Mouse (Mus musculus) E14TG2a.4 (cell line): ENCODE measurements around the gene Tmprss13.

Experiments
- H3K27me3 ChIP-seq: 2 replicates; pipeline ENCODE4 v1.6.1; 2014; ENCODE audit warnings: low read length, control low read depth; ENCODE audit not compliant: insufficient read depth
- H3K36me3 ChIP-seq: 2 replicates; pipeline ENCODE4 v1.6.1; 2014; ENCODE audit warnings: low read length, control low read depth; ENCODE audit not compliant: insufficient read depth
- H3K4me1 ChIP-seq: replicated peaks from 2 replicates; pipeline ENCODE4 v1.6.1; 2014; ENCODE audit warnings: low read depth, low read length, control low read depth
- H3K4me3 ChIP-seq: replicated peaks from 2 replicates; pipeline ENCODE4 v1.5.1; 2014; ENCODE audit warnings: mild to moderate bottlenecking, low read length
- H3K9me3 ChIP-seq: 2 replicates; pipeline ENCODE4 v1.6.1; 2014; ENCODE audit warnings: low read length, control low read depth
- CTCF ChIP-seq: conservative IDR thresholded peaks from 2 replicates; pipeline ENCODE4 v1.5.1; 2014; ENCODE audit warnings: low read length
- NANOG ChIP-seq: IDR thresholded peaks from 2 replicates; pipeline ENCODE4 v1.6.1; 2014; ENCODE audit warnings: borderline replicate concordance, low read length, mixed read lengths
- POU5F1 ChIP-seq: IDR thresholded peaks from 2 replicates; pipeline ENCODE4 v1.6.1; 2014; ENCODE audit warnings: low read length, borderline replicate concordance

Gene Tmprss13

DNA sequence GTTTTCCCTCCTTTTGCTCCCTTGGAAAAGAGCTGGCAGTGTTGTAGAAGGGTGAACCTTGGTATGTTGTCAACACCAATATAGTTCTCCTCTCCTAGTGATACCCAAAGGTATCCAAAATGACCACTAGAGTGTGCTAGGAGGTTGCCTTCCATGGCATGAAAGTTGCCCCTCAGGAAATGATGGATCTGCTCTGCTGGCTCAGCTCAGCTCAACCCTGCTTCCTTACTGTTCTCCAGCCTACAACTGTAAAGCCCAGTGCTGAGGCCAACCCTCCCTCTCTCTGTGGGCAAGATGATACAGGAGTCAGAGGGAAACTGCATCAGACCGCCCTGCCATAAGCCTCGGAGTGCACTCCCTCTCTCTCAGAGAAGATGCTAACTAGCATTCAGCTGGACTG lies 26.6 kb downstream of the Tmprss13 start:
- no peak for TF ChIP-seq NANOG
- peak; percentile 40 for TF ChIP-seq CTCF
- no peaks in the 10 kb centered on the region for H3K36me3 ChIP-seq
- no peaks in the 10 kb centered on the region for H3K27me3 ChIP-seq
- 0 out of 2 replicates have a peak overlapping the region, but pooled peaks have one; percentile 13 for H3K4me3 ChIP-seq
- H3K4me1 ChIP-seq, result peaks cover 58% of the 10 kb centered on the region
- peaks cover 2% of the 10 kb centered on the region for H3K9me3 ChIP-seq

- Histone ChIP-seq H3K4me3 (no peak overlapping the region), H3K27me3 (no peaks in the 10 kb centered on the region), H3K9me3 (peaks cover 9% of the 10 kb centered on the region), H3K36me3 (no peaks in the 10 kb centered on the region), H3K4me1 (peaks cover 66% of the 10 kb centered on the region)
- no peak for TF ChIP-seq NANOG
- TF ChIP-seq CTCF, result no peak
- no peak for TF ChIP-seq POU5F1
These were observed 27.4 kb downstream of the Tmprss13 start for GRCm38 (mm10) chr9:45346276-45346675.

- Histone ChIP-seq H3K9me3 (peaks cover 29% of the 10 kb centered on the region), H3K27me3 (no peaks in the 10 kb centered on the region), H3K4me1 (peaks cover 72% of the 10 kb centered on the region), H3K36me3 (peaks cover 7% of the 10 kb centered on the region; the same call in 1 of the 2 replicates), H3K4me3 (peak overlapping the region; percentile 48; the same call in 1 of the 2 replicates)
- TF ChIP-seq POU5F1 (no peak), CTCF (no peak), NANOG (no peak)
These were observed 29.7 kb downstream of the Tmprss13 start for GRCm38 (mm10) chr9:45348560-45348959.

GRCm38 (mm10) chr9:45349181-45349580 lies 30.3 kb downstream of the Tmprss13 start:
- H3K36me3 ChIP-seq, result peaks cover 7% of the 10 kb centered on the region; the same call in 1 of the 2 replicates
- peaks cover 72% of the 10 kb centered on the region for H3K4me1 ChIP-seq
- peaks cover 34% of the 10 kb centered on the region for H3K9me3 ChIP-seq
- TF ChIP-seq NANOG (peak; percentile 98), POU5F1 (no peak)
- no peaks in the 10 kb centered on the region for H3K27me3 ChIP-seq
- 0 out of 2 replicates have a peak overlapping the region, but pooled peaks have one; percentile 48 for H3K4me3 ChIP-seq

- Histone ChIP-seq H3K9me3 (peaks cover 37% of the 10 kb centered on the region), H3K4me1 (peaks cover 65% of the 10 kb centered on the region), H3K4me3 (no peak overlapping the region), H3K36me3 (peaks cover 7% of the 10 kb centered on the region; the same call in 1 of the 2 replicates), H3K27me3 (no peaks in the 10 kb centered on the region)
- TF ChIP-seq POU5F1 (no peak), NANOG (peak; percentile 96)
These were observed 31.0 kb downstream of the Tmprss13 start for GRCm38 (mm10) chr9:45349851-45350250.

DNA sequence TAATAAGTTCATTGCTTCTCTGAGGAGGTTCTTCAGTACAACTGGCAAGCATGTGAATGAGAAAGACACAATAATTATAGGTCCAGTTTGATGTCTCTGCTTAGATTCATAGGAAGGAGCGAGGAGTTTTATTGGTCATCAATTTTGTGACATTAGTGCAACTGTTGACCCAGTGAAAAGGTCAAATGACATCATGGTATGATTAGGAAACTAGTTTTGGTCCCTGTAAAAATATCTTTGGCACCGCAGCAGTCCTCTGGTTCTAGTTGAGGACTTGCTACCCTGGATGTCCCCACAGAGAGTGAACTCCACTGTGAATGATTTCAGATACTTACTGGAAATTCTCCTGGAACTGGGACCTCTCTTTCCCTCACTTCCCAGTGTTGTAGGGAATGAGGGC lies 36.3 kb downstream of the Tmprss13 start:
- no peaks in the 10 kb centered on the region for H3K27me3 ChIP-seq
- peaks cover 67% of the 10 kb centered on the region for H3K9me3 ChIP-seq
- H3K36me3 ChIP-seq, result peaks cover 7% of the 10 kb centered on the region; the same call in 1 of the 2 replicates
- H3K4me1 ChIP-seq, result peaks cover 40% of the 10 kb centered on the region
- no peak overlapping the region for H3K4me3 ChIP-seq
- no peak for TF ChIP-seq CTCF
- TF ChIP-seq NANOG, result no peak
- no peak for TF ChIP-seq POU5F1

- no peaks in the 10 kb centered on the region for H3K27me3 ChIP-seq
- peaks cover 54% of the 10 kb centered on the region for H3K4me1 ChIP-seq
- no peak for TF ChIP-seq NANOG
- no peak for TF ChIP-seq POU5F1
- TF ChIP-seq CTCF, result no peak
These were observed 39.5 kb downstream of the Tmprss13 start for GRCm38 (mm10) chr9:45358356-45358755.

DNA sequence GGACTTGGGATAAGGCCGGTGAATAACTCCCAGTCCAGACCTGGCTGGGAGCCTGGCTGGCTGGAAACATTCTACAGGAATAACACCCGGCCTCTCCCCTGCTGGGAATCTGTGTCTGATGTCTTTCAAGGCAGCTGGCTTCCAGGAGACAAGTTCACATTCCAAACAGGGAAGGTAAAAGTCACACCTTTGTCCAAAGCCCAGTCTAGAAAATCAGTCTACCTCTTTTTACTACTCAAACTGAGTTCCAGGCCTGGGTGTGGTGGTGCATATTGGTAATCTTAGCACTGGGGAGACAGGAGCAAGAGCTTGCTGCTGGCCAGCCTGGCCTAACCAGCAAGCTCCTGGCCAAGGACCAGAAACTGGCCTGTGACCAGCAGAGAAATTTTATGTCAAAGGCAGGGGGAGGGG lies 43.2 kb downstream of the Tmprss13 start:
- Histone ChIP-seq H3K27me3 (no peaks in the 10 kb centered on the region), H3K4me3 (0 out of 2 replicates have a peak overlapping the region, but pooled peaks have one; percentile 32), H3K9me3 (peaks cover 9% of the 10 kb centered on the region), H3K4me1 (peaks cover 83% of the 10 kb centered on the region), H3K36me3 (no peaks in the 10 kb centered on the region)
- TF ChIP-seq NANOG (no peak), POU5F1 (no peak), CTCF (no peak)

More at GRCm38 (mm10) chr9:45358356-45358755, 39.5 kb downstream of the Tmprss13 start:
- no peak overlapping the region for H3K4me3 ChIP-seq
- H3K9me3 ChIP-seq, result peaks cover 39% of the 10 kb centered on the region
- H3K36me3 ChIP-seq, result no peaks in the 10 kb centered on the region

DNA sequence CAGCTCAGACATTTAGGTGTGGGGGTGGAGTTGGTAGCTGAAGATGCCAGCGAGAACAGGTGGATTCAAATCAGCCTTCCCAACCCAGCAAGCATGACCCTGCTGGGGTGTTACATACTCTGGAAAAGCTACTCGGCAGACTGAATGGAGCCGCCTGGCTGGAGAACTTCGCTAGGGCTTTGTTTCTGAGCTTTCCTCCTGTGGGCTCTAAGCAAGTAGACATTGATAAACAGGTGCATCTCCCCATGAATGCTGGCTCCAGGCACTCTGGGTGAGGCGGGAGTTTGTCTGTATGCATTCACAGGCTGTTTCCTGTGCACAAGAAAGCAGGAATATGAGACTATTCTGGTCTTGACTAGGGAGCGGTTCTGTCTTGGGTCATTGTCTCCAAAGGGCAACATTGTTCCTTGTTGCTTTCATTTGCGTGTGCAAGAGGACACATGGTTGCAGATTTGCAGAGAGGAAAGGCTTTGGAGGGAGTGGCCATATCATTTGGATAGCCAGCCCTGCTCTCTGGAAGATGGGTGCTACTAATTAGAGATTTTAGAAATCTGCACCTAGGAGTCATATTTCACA lies 44.8 kb downstream of the Tmprss13 start:
- Histone ChIP-seq H3K4me1 (peaks cover 89% of the 10 kb centered on the region), H3K36me3 (no peaks in the 10 kb centered on the region), H3K9me3 (no peaks in the 10 kb centered on the region; the same call in 1 of the 2 replicates), H3K4me3 (no peak overlapping the region), H3K27me3 (no peaks in the 10 kb centered on the region)
- TF ChIP-seq POU5F1 (no peak), NANOG (no peak), CTCF (no peak)
